Mouse (Mus musculus) gonadal fat pad, adult 2 months (tissue): ENCODE results near the gene Il27. TPM values are rescaled to one million over a fixed set of nuclear protein-coding genes. Genes with fewer than 3 reads are reported as not detected.
A peak's percentile ranks its signal among the peaks of the same experiment; 100 is the strongest.

ENCODE experiments used
- DNase-seq: peaks from one replicate; pipeline ENCODE4 v3.0.0-alpha.2; 2012; ENCODE audit warnings: low read depth
- polyA plus RNA-seq: library from polyadenylated mRNA; depleted of rRNA; stranded (reverse); fragments of >200 nt; gene quantifications from 2 replicates; pipeline ENCODE4 v1.2.3, GENCODE M21; 2012

Il27 gene
- polyA plus RNA-seq, 1 experiment = not detected

- no peak for DNase-seq
Measured at GRCm38 (mm10) chr7:126607064-126607463, 12.3 kb upstream of the Il27 start.

- DNase-seq = no peak
Measured at GRCm38 (mm10) chr7:126606611-126607010, 11.9 kb upstream of the Il27 start.

GRCm38 (mm10) chr7:126602650-126603049, 7.9 kb upstream of the Il27 start:
- no peak for DNase-seq

- no peak for DNase-seq
Measured at GRCm38 (mm10) chr7:126601896-126602295, 7.2 kb upstream of the Il27 start.

- no peak for DNase-seq
Measured at GRCm38 (mm10) chr7:126598919-126599318, 4.2 kb upstream of the Il27 start.

GRCm38 (mm10) chr7:126596414-126596813, 1.7 kb upstream of the Il27 start:
- DNase-seq = no peak

- DNase-seq = no peak
Measured at GRCm38 (mm10) chr7:126595890-126596289, 1.1 kb upstream of the Il27 start.

- DNase-seq = no peak
Measured at GRCm38 (mm10) chr7:126587779-126588178, 7.0 kb downstream of the Il27 start.

- no peak for DNase-seq
Measured at GRCm38 (mm10) chr7:126586839-126587238, 7.9 kb downstream of the Il27 start.

- DNase-seq = no peak
Measured at GRCm38 (mm10) chr7:126585717-126586116, 9.0 kb downstream of the Il27 start, which contains the start of gene Cln3. Gene Cln3, minus strand, starts transcription at chr7:126585817.

GRCm38 (mm10) chr7:126584506-126584977, 10.2 kb downstream of the Il27 start, which contains the start of gene Apobr:
Gene Apobr, plus strand, starts transcription at chr7:126584942.
- no peak for DNase-seq

GRCm38 (mm10) chr7:126583761-126584160, 11.0 kb downstream of the Il27 start:
- DNase-seq = no peak

GRCm38 (mm10) chr7:126583251-126583709, 11.5 kb downstream of the Il27 start:
- DNase-seq = no peak

GRCm38 (mm10) chr7:126582759-126583158, 12.0 kb downstream of the Il27 start:
- DNase-seq = no peak

GRCm38 (mm10) chr7:126581661-126582060, 13.1 kb downstream of the Il27 start:
- DNase-seq = no peak

- no peak for DNase-seq
Measured at GRCm38 (mm10) chr7:126579172-126579571, 15.6 kb downstream of the Il27 start.

- DNase-seq = no peak
Measured at GRCm38 (mm10) chr7:126576946-126577345, 17.8 kb downstream of the Il27 start.

- DNase-seq = peak; percentile 76
Measured at GRCm38 (mm10) chr7:126566094-126566765, 28.5 kb downstream of the Il27 start, which contains the start of gene Eif3c. Gene Eif3c, minus strand, starts transcription at chr7:126566411.

- DNase-seq = peak; percentile 68
Measured at GRCm38 (mm10) chr7:126565693-126566092, 29.0 kb downstream of the Il27 start.

GRCm38 (mm10) chr7:126556635-126557034, 38.1 kb downstream of the Il27 start:
- DNase-seq = no peak

GRCm38 (mm10) chr7:126554796-126555195, 39.9 kb downstream of the Il27 start:
- DNase-seq = no peak

- DNase-seq = no peak
Measured at GRCm38 (mm10) chr7:126545631-126546030, 49.1 kb downstream of the Il27 start.

- no peak for DNase-seq
Measured at GRCm38 (mm10) chr7:126541661-126542060, 53.1 kb downstream of the Il27 start.
